Mouse (Mus musculus) myocyte (in vitro differentiated cells): ENCODE data around the gene Rpl26. TPM values are rescaled to one million over a fixed set of nuclear protein-coding genes. Genes with fewer than 3 reads are reported as not detected.

Source experiments
- H3K27me3 ChIP-seq: one replicate; pipeline ENCODE4 v1.6.1; 2011; ENCODE audit not compliant: control insufficient read depth, insufficient read depth, insufficient read length
- H3K36me3 ChIP-seq: one replicate; pipeline ENCODE4 v1.6.1; 2011; ENCODE audit not compliant: control insufficient read depth, insufficient read depth
- H3K4me2 ChIP-seq: one replicate; pipeline ENCODE4 v1.6.1; 2011; ENCODE audit warnings: low read depth, control low read depth
- H3K4me3 ChIP-seq: one replicate; pipeline ENCODE4 v1.5.1; 2011; ENCODE audit warnings: mild to moderate bottlenecking, control low read depth, moderate library complexity
- H3K79me2 ChIP-seq: one replicate; pipeline ENCODE4 v1.6.1; 2011; ENCODE audit not compliant: control insufficient read depth, insufficient read depth
- H3ac ChIP-seq: one replicate; pipeline ENCODE4 v1.6.1; 2011; ENCODE audit not compliant: control insufficient read depth, insufficient read length
- CEBPB ChIP-seq: IDR thresholded peaks from 2 replicates; pipeline ENCODE4 v1.6.1; 2011; ENCODE audit warnings: mild to moderate bottlenecking, moderate library complexity; ENCODE audit not compliant: poor library complexity, insufficient read depth, severe bottlenecking
- E2F4 ChIP-seq: IDR thresholded peaks from one replicate; pipeline ENCODE4 v1.6.1; 2011; ENCODE audit warnings: mild to moderate bottlenecking, control low read depth, moderate library complexity; ENCODE audit not compliant: insufficient read depth
- MAX ChIP-seq: IDR thresholded peaks from one replicate; pipeline ENCODE4 v1.6.1; 2011; ENCODE audit warnings: low read depth, mild to moderate bottlenecking, control low read depth
- MYOD1 ChIP-seq, 3 experiments: IDR thresholded peaks; one replicate each; pipeline ENCODE4 v1.6.1; 2011; ENCODE audit warnings: control low read depth in 2 of 3, low read depth in 2 of 3, mild to moderate bottlenecking in 2 of 3, moderate library complexity in 1 of 3; ENCODE audit not compliant: insufficient read length in 2 of 3, control insufficient read depth in 1 of 3
- MYOG ChIP-seq, 3 experiments: IDR thresholded peaks; one replicate each; pipeline ENCODE4 v1.6.1; 2011; ENCODE audit warnings: control low read depth in 2 of 3, low read depth in 2 of 3, mild to moderate bottlenecking in 2 of 3; ENCODE audit not compliant: insufficient read length in 2 of 3, control insufficient read depth in 1 of 3, insufficient read depth in 1 of 3
- POLR2A ChIP-seq: IDR thresholded peaks from one replicate; pipeline ENCODE4 v1.6.1; 2011; ENCODE audit warnings: low read depth, mild to moderate bottlenecking, control low read depth, moderate library complexity; ENCODE audit not compliant: insufficient read length
- POLR2AphosphoS2 ChIP-seq: IDR thresholded peaks from one replicate; pipeline ENCODE4 v1.6.1; 2011; ENCODE audit warnings: low read depth, control low read depth; ENCODE audit not compliant: insufficient read length
- REST ChIP-seq: IDR thresholded peaks from one replicate; pipeline ENCODE4 v1.6.1; 2011; ENCODE audit warnings: mild to moderate bottlenecking, control low read depth, moderate library complexity; ENCODE audit not compliant: insufficient read depth, insufficient read length
- SRF ChIP-seq: IDR thresholded peaks from one replicate; pipeline ENCODE4 v1.6.1; 2011; ENCODE audit warnings: low read depth; ENCODE audit not compliant: control insufficient read depth, insufficient read length
- TCF12 ChIP-seq: IDR thresholded peaks from one replicate; pipeline ENCODE4 v1.6.1; 2011; ENCODE audit warnings: mild to moderate bottlenecking, control low read depth; ENCODE audit not compliant: poor library complexity, insufficient read depth, severe bottlenecking
- TCF3 ChIP-seq: IDR thresholded peaks from one replicate; pipeline ENCODE4 v1.6.1; 2011; ENCODE audit warnings: low read depth, control low read depth; ENCODE audit not compliant: insufficient read length
- USF1 ChIP-seq: IDR thresholded peaks from one replicate; pipeline ENCODE4 v1.6.1; 2011; ENCODE audit warnings: low read depth, mild to moderate bottlenecking, control low read depth, moderate library complexity
- polyA plus RNA-seq: library from polyadenylated mRNA; unstranded; fragments of >200 nt; fragmentation: generic; extraction: Trizol; gene quantifications from one replicate; pipeline ENCODE4 v1.2.1, GENCODE M21; 2012; ENCODE audit warnings: missing spikeins

Gene Rpl26
- polyA plus RNA-seq, 1 experiment = 695 TPM

DNA sequence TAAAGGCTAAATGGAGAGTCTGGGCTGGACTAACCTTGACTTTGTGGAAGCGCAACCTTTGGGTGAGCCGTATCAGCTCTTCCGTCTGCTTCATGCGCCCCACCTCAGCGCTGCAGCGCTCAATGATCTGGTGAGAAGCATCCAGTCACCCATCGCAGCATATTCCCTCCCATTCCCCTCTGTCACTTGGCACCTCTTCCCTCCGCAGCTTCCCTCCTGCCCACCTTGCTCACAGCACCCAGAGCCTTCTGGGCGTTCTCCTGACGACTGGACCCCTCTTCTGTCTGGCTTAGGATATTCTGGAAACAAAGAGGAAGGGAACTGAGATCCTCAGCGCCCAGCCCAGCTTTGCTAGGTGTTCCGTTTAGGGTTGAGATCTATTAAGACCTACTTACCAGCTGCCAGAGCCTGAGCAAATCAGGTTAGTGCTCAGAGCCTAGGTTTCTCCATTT lies 46.2 kb downstream of the Rpl26 start:
- Histone ChIP-seq H3K27me3 (no peaks in the 10 kb centered on the region), H3K79me2 (no peaks in the 10 kb centered on the region), H3K36me3 (no peaks in the 10 kb centered on the region), H3K4me3 (peak overlapping the region; percentile 6), H3K4me2 (peak overlapping the region; percentile 16), H3ac (no peak overlapping the region)
- TF ChIP-seq SRF (no peak), CEBPB (no peak), MAX (no peak), REST (no peak), E2F4 (no peak), POLR2A (no peak), TCF12 (no peak), TCF3 (no peak), MYOD1 (IDR thresholded peaks at IDR 0.05; ENCODE audit: control insufficient read depth in 1 of 3, insufficient read length in 2 of 3, low read depth in 2 of 3) (no peak), POLR2AphosphoS2 (no peak), MYOG (IDR thresholded peaks at IDR 0.05; ENCODE audit: control insufficient read depth in 1 of 3, insufficient read depth in 1 of 3, insufficient read length in 2 of 3, low read depth in 2 of 3) (no peak), USF1 (no peak)

- Histone ChIP-seq H3K36me3 (no peaks in the 10 kb centered on the region), H3K4me2 (peak overlapping the region; percentile 39), H3K79me2 (no peaks in the 10 kb centered on the region), H3K4me3 (no peak overlapping the region), H3ac (no peak overlapping the region), H3K27me3 (no peaks in the 10 kb centered on the region)
- no peak for TF ChIP-seq CEBPB
- TF ChIP-seq SRF = no peak
- no peak for TF ChIP-seq REST
- TF ChIP-seq E2F4 = no peak
- TF ChIP-seq TCF3 = no peak
- no peak for TF ChIP-seq TCF12
- TF ChIP-seq MYOG (IDR thresholded peaks at IDR 0.05; ENCODE audit: control insufficient read depth in 1 of 3, insufficient read depth in 1 of 3, insufficient read length in 2 of 3, low read depth in 2 of 3) = no peak
- TF ChIP-seq POLR2AphosphoS2 = no peak
- no peak for TF ChIP-seq MYOD1 (IDR thresholded peaks at IDR 0.05; ENCODE audit: control insufficient read depth in 1 of 3, insufficient read length in 2 of 3, low read depth in 2 of 3)
- TF ChIP-seq USF1 = no peak
- TF ChIP-seq MAX = no peak
- TF ChIP-seq POLR2A = no peak
These were observed 52.5 kb downstream of the Rpl26 start for GRCm38 (mm10) chr11:68953903-68954302.

GRCm38 (mm10) chr11:68954408-68954807 lies 53.0 kb downstream of the Rpl26 start:
- Histone ChIP-seq H3K79me2 (no peaks in the 10 kb centered on the region), H3K4me2 (peak overlapping the region; percentile 39), H3K27me3 (no peaks in the 10 kb centered on the region), H3K36me3 (no peaks in the 10 kb centered on the region), H3K4me3 (peak overlapping the region; percentile 7), H3ac (no peak overlapping the region)
- TF ChIP-seq POLR2AphosphoS2 (no peak), TCF3 (no peak), MAX (no peak), USF1 (no peak), SRF (no peak), E2F4 (no peak), MYOG (IDR thresholded peaks at IDR 0.05; ENCODE audit: control insufficient read depth in 1 of 3, insufficient read depth in 1 of 3, insufficient read length in 2 of 3, low read depth in 2 of 3) (no peak), MYOD1 (IDR thresholded peaks at IDR 0.05; ENCODE audit: control insufficient read depth in 1 of 3, insufficient read length in 2 of 3, low read depth in 2 of 3) (no peak), POLR2A (no peak), REST (no peak), CEBPB (no peak), TCF12 (no peak)

- H3K79me2 ChIP-seq = no peaks in the 10 kb centered on the region
- no peaks in the 10 kb centered on the region for H3K27me3 ChIP-seq
- H3K4me3 ChIP-seq = no peak overlapping the region
- H3K4me2 ChIP-seq = no peak overlapping the region
- TF ChIP-seq REST = no peak
- TF ChIP-seq SRF = no peak
- TF ChIP-seq MYOD1 (IDR thresholded peaks at IDR 0.05; ENCODE audit: control insufficient read depth in 1 of 3, insufficient read length in 2 of 3, low read depth in 2 of 3) = no peak
- no peak for TF ChIP-seq POLR2A
- TF ChIP-seq CEBPB = no peak
- TF ChIP-seq TCF12 = no peak
- TF ChIP-seq E2F4 = no peak
- no peak for TF ChIP-seq MYOG (IDR thresholded peaks at IDR 0.05; ENCODE audit: control insufficient read depth in 1 of 3, insufficient read depth in 1 of 3, insufficient read length in 2 of 3, low read depth in 2 of 3)
- TF ChIP-seq TCF3 = no peak
- TF ChIP-seq POLR2AphosphoS2 = no peak
- TF ChIP-seq USF1 = no peak
- no peak for TF ChIP-seq MAX
- H3ac ChIP-seq = peak overlapping the region; percentile 18
- H3K36me3 ChIP-seq = no peaks in the 10 kb centered on the region
These were observed 54.1 kb downstream of the Rpl26 start for GRCm38 (mm10) chr11:68955473-68955872.

DNA sequence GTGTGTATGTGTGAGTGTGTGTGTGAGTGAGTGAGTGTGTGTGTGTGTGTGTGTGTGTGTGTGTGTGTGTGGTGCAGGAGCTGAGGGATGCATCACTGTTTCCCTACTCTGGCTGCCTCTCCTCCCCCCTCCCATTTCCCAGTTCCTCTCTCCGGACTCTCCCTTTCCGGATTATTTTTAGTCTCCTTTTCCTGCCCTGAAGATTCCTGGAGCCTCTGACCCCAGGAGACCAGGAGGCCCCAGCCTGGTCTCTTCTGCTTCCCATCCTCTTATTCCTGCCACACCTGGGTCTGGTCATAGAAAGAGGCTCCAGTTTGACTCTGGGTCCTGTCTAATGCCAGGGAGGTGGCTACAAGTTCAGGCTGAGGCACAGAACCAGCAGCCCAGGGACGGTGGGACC lies 54.7 kb downstream of the Rpl26 start:
- H3K27me3 ChIP-seq = no peaks in the 10 kb centered on the region
- no peak overlapping the region for H3K4me3 ChIP-seq
- no peak overlapping the region for H3K4me2 ChIP-seq

More for the DNA sequence above, 54.7 kb downstream of the Rpl26 start:
- Histone ChIP-seq H3ac (peak overlapping the region; percentile 18), H3K36me3 (no peaks in the 10 kb centered on the region), H3K79me2 (no peaks in the 10 kb centered on the region)
- TF ChIP-seq CEBPB = no peak
- TF ChIP-seq TCF12 = no peak
- no peak for TF ChIP-seq MAX
- TF ChIP-seq SRF = no peak
- TF ChIP-seq POLR2A = no peak
- no peak for TF ChIP-seq MYOD1 (IDR thresholded peaks at IDR 0.05; ENCODE audit: control insufficient read depth in 1 of 3, insufficient read length in 2 of 3, low read depth in 2 of 3)
- no peak for TF ChIP-seq POLR2AphosphoS2
- no peak for TF ChIP-seq E2F4
- TF ChIP-seq REST = no peak
- no peak for TF ChIP-seq MYOG (IDR thresholded peaks at IDR 0.05; ENCODE audit: control insufficient read depth in 1 of 3, insufficient read depth in 1 of 3, insufficient read length in 2 of 3, low read depth in 2 of 3)
- TF ChIP-seq TCF3 = no peak
- TF ChIP-seq USF1 = no peak
